Mouse (Mus musculus) limb, embryonic 10.5 days (tissue): ENCODE measurements around the gene Orc1. TPM values are rescaled to one million over a fixed set of nuclear protein-coding genes. Genes with fewer than 3 reads are reported as not detected.

Experiments used
- polyA plus RNA-seq: library from polyadenylated mRNA; unstranded; fragments of >200 nt; fragmentation: Nextera tagmentation; extraction: Ambion mirVana; gene quantifications from 2 replicates; pipeline ENCODE4 v1.2.1, GENCODE M21; 2016

Gene Orc1
- polyA plus RNA-seq, 1 experiment from 2014 or later = 30.4 TPM

Other genes starting within 250 kb of the Orc1 start
- 1.5 and 5.6 TPM in 2 replicates for gene Shisal2a, start 196.1 kb upstream of the Orc1 start, polyA plus RNA-seq
- 40.6 and 44.3 TPM in 2 replicates for gene Gpx7, start 172.5 kb upstream of the Orc1 start, polyA plus RNA-seq
- 95.8 and 119 TPM in 2 replicates for gene Tut4, start 120.0 kb upstream of the Orc1 start, polyA plus RNA-seq
- gene Prpf38a, start 87 bp upstream of the Orc1 start, polyA plus RNA-seq = 126 and 132 TPM in 2 replicates
- 28.9 and 31.2 TPM in 2 replicates for gene Cc2d1b, start 40.5 kb downstream of the Orc1 start, polyA plus RNA-seq
- gene 3110021N24Rik, start 140.2 kb downstream of the Orc1 start, polyA plus RNA-seq = 1.4 TPM in 2 replicates
- gene Zfyve9, start 201.4 kb downstream of the Orc1 start, polyA plus RNA-seq = 4.5 and 5.1 TPM in 2 replicates